Mouse (Mus musculus) cerebellum, adult 9-11 months (tissue): ENCODE results near the gene Hcar2.

Source experiments
- DNase-seq: peaks from one replicate; pipeline ENCODE4 v3.0.0; 2022

The Hcar2 gene

DNA sequence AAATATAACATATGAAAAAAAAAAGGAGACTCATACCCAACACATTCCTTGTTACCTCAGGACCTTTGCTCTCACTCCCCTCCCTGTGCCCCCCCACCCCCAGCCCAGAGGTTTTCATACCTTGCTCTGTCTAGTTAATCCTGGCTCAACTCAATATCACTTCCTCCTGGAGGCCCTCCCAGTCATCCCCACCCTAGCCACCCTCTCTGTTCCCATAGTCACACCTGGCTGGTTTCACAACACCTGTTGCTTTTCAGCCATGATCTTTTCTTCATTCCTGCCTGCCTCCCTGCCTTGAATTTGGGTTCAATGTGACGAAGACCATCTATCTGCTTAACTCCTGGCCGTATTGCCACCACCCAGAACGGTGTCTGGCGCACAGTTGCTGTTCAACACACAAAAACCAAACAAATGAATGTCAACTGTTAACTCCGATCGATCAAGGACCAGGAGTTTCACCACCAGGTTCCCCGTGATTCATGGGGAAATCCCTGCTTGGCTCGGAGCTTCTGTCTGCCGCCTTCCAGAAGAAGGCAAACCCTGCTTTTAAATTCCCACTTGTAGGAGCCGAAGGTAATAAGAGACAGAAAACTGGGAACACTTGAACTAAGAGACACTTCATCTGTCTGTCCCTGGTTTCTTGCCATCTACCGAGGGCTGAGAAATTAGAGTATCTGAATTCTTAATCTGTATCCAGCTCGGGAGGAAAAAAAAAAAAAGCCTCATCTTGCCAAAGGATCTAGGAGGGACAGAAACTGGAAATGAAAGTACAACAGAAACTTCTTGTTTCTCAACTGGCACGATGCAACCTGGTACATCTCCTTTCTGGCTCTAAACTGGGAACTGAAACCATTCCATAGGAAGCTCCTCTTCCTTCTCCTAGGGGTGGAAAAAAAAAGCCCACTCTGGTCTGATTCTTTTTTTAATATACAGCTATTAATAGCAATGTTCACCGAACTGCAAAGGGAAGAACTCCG is 2.6 kb downstream of the Hcar2 start:
- no peak for DNase-seq

DNA sequence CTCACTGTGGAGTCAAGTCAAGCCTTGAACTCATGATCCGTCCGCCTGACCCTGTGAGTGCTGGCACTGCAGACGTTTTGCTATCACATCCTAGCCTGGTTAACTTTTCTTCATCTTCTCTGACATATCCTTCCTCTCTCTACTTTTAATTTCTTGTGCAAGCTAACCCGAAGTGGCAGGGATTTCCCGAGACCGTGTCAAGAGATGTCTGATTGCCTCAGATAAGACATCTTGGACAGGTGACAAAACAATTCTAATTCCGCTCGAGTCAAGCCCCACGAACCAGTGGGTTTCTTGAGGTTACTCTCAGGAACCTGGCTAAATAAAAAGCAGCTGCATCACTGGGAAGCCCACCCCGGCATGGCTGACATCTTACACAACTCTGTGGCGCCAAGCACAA is 6.5 kb downstream of the Hcar2 start:
- DNase-seq = no peak

DNA sequence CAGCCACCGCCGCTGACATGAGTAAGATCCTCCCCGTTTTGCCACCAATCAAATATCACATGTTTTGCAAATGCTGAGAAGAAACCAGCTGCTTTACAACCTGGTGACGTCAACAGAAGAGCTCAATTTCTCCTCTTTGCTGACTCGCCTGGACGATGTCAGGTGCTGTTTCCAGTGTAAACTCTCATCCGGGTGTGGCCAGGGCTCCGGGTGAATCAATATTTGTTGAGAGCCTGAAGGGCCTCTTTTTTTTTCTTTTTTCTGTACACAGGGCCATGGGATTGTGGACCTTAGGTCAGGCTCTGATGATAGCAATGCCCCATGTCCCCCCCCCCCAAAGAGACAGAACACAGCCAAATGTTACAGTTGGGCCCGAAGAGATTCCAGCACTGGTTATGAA is 10.8 kb downstream of the Hcar2 start:
- DNase-seq = no peak

GRCm38 (mm10) chr5:123853877-123854504 is 11.3 kb downstream of the Hcar2 start:
- DNase-seq = no peak

GRCm38 (mm10) chr5:123851398-123851797 is 13.9 kb downstream of the Hcar2 start:
- no peak for DNase-seq

GRCm38 (mm10) chr5:123844316-123844715 is 21.0 kb downstream of the Hcar2 start:
- DNase-seq = no peak

DNA sequence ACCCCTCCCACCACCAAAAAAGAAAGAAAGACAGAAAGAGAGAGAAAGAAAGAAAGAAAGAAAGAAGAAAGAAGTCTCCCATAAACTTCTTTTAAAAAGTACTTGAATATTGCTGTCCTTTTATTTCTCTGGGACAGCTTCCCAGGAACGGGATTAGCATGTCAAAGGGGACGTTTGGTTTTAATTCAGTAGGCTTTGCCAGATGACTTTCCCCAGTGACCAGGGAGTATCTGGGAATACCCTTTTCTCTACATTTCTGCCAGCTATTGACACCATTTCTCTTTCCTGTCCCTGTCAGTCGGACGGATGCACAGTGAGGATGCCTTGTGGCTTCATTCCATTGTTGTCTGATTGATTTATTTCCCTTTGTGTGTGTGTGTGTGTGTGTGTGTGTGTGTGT is 21.5 kb downstream of the Hcar2 start:
- DNase-seq = no peak

DNA sequence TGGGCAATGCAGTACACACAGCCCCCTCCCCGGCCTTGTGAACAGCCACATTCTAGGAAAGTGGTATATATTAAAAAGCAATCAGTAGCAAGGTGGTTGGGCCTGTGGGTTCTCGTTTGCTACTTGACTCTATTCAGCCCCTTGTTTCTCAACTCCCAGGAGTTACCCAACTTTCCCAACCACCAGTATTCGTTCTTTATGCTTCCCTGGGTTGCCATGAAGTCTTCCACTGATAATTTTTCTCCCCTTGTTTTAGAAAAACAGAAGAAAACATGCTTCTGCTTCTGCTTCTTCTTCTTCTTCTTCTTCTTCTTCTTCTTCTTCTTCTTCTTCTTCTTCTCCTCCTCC is 22.4 kb downstream of the Hcar2 start:
- DNase-seq = no peak

- no peak for DNase-seq
These were observed 22.9 kb downstream of the Hcar2 start for GRCm38 (mm10) chr5:123842221-123842934.

DNA sequence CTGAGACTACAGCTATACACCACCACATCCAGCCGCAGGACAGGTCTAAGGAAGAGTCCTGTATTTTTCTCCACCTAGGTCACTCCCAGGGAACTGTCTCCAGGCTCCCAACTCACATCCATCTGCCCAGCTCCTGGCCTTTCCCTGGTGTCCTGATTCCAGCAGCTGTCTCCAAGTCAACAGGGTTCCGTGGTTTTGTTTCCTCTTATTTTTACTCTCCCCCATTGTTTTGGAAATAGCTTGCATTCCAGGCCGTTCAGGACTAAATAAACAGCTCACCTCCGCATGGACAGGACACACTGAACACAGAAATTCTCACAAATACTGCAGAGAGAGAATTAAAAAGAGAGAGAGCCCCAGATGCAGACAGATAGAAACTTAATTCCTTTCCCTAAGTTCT is 27.9 kb downstream of the Hcar2 start:
- no peak for DNase-seq

- DNase-seq = no peak
These were observed 30.5 kb downstream of the Hcar2 start for GRCm38 (mm10) chr5:123834836-123835235.

DNA sequence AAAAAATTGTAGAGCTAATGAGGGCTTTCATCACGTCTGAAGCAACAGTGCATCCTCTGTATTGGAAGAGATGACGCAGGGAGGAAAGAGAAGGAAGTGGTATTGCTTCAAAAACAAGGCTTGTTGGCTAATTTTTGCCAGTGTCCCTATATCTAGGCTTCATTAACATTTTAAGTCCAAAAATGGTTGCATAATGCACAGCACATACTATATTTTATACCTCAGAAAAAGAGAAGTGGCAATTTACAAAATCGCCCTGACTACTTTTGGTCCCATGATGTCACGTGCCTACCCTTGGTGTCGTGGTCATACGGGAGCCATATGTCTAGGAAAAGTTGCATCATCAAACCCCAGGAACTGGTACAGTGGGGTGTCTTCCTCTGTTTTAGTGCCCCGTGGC is 33.0 kb downstream of the Hcar2 start:
- DNase-seq = no peak

DNA sequence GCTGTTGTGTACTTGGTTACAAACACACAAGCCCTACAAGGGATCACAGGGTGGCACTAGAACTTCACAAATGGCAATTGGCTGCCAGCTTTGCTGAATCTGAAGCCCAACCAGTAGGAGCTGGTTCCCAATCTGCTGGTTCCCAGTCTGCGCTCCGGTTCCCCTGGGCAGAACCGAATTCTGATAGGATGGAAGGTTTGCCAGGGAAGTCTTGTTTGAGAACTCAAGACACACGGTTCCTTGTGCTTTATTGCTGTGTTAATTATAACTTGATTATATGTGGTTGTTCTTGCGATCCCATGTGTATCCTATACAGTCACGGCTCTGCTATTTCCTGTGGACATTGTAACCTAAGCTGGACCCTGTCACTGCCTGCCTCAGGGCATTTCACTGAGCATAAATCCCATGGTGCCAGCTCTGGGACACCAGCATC is 37.6 kb downstream of the Hcar2 start:
- no peak for DNase-seq

DNA sequence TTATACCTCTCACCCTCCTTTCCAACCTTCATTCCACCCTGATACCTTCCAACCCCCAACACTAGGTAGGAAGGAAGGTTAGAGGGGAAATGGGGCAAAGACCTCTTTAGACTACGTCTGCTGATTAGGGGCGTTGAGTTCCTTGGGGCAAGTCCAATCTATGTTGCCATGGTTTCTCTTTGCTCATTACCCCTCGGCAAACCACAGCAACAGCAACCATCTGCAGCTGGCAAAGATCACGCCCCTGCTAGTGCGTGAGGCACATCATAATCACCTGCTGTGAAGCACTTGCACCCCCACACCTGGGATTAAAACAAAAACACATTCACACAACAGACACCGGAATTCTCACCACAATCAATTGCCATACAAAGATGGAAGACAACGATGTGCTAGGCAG is 42.6 kb downstream of the Hcar2 start:
- DNase-seq = no peak

GRCm38 (mm10) chr5:123821264-123821571 is 44.1 kb downstream of the Hcar2 start:
- no peak for DNase-seq

DNA sequence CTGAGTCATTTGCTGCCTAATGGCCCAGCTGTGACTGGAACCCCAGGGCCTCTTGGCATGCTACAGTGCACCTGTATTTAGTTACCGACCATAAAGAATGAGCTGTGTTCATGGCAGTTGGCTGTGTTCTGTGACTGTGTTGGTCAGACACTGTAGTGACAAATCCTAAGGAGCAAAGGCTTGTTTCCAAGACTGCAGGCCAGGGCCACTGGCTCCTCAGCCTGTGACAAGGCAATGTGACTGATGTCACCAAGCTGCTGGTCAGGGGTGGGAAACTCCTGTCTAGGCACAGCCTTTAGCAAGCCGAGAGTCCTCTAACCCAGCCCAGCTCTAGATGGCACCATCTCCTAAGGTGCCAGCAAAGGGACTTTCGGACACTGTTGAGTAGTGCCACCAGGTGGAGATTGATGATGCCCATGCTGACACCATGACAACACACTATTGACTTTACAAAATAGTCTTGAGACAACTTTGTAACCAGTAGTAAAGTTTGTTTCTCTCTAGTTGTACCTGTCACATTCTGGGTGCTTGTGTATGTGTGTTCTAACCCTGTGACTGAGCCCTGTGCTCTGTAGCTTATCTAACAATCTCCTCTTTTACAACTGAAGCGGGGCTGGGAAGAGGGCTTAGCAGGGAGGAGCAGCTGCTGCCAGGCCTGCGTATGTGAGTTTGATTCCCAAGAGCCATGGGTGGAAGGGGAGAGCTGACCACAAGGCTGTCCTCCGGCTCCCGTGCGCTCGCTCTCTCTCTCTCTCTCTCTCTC is 44.6 kb downstream of the Hcar2 start:
- DNase-seq = no peak

GRCm38 (mm10) chr5:123818941-123819577 is 46.2 kb downstream of the Hcar2 start:
- DNase-seq = no peak

DNA sequence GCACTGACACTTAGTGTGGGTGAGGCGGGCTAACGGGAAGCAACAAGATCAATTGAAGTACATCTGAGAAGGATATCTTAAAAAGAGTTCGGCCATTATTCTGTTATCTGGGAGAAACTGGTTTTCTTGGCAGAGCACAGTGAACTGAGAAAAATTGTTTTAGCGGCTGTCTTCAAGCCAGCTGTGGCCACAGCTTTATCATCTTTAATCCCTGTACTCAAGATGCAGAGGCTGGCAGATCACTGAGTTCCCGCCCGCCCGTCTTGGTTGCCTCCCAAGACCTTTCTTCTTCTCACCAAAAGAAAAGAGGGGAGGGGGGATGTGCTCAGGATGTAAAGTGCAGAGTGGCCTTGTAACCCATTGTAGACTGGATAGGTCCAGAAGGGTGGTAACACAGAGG is 48.4 kb downstream of the Hcar2 start:
- no peak for DNase-seq
